Mouse (Mus musculus): ENCODE data around the gene Isoc2b.
A peak's percentile ranks its signal among the peaks of the same experiment; 100 is the strongest.
"Not testable (repeated sequence)": the region's sequence is repeated elsewhere in the genome, so short reads cannot be mapped to it uniquely, and the experiment has no call there.

The Isoc2b gene

DNA sequence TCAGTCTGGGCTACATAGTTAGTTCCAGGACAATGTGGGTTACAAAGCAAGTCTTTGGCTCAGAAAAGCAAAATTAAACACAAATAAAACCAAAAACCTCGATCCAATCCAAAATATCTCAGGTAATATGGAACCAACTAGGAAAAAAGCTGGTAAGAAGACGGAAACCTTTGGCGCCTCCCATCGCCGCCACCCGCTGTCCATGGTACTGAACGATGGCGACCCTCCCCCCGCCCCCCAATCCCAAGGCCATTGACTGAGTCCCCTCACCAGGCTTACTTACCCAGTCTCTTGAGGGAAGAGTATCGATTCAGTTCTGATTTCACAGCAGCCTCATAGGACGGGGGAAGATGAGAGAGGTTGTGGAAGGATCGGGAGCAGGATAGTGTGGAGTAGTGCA lies 39.6 kb downstream of the Isoc2b start:
- no peak for DNase-seq

DNA sequence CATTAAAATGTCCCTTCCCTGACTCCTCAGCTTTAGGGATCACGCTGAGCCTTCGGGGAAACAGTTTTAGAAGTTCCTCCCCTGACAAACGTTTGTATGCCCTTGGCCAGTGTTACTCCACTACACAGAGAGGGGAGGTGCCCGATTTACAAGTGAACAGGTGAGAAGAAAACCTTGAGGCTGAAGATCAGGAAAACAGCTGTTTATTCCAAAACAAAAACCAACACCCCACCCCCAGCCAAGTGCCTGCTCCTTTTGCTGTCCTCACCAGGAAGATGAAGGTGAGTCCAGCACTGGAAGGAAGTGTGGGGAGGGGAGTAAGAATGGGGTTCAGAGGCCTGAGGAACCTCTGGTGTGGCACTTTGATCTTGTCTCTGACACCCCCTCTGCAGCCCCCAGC lies 44.7 kb downstream of the Isoc2b start:
- no peak for DNase-seq

DNA sequence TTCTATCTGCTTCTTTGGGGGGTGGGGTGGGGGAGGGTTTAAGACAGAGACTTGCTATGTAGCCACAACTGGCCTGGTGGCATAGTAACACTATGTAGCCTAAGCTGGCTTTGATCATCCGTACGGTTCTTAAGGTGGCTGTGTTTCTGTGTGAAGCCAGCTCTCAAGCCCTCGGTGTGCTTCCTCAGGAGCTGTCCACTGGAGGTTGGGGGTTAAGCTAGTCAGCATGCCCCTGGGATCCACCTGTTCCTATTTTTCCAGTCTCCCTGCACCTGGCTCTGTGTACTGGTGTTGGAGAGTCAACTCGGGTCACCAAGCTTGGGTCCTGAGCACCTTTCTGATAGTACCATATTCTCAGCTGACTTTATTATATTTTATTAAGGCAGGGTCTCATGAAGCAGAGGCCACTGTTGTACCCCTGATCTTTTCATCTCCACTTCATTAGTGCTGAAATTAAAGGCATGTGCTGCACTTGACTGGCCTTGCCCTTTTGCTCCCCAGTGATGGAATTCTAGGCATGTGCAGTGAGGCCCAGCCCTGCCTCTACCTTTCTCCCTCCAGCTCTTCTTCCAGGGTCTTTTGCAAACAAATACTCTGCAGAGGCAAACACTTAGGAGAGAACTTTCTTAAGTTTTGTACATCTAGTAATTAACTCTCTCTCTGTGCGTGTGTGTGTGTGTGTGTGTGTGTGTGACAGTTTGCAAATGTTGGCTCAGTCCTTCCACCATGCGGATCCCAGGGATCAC lies 47.7 kb downstream of the Isoc2b start:
- DNase-seq = no peak

DNA sequence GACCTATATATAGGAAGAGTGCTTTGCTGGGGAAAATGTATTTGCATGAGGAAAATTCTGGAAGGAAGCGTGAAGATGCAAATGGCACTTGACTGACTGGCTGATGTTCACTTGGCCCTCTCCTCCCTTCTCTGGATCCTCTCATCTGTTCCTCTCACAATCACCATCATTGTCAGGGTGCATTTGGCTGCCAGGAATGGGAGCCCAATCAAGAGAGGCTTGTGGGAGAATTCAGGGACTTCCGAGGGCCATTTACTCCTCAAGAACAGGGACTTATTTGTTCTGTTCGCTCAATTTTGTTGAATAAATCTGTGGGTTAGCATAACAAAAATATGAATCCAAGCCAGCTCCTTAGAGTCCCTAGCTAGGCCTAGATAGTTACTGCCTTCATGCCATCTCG lies 48.4 kb downstream of the Isoc2b start:
- no peak for DNase-seq

DNA sequence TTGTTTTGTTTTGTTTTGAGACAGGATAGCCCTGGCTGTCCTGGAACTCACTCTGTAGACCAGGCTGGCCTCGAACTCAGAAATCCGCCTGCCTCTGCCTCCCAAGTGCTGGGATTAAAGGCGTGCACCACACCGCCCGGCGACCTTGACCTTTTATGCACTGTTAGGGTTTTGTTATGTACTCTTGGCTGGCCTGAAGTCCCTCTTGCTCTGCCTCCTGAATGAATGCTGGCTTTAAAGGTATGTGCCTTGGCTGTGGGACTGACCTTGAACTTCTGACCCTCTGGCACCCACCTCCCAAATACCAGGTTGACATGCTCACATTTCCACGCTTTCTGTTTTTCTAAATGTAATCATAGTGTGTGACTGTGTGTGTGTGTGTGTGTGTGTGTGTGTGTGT lies 49.1 kb downstream of the Isoc2b start:
- DNase-seq = not testable (repeated sequence)

DNA sequence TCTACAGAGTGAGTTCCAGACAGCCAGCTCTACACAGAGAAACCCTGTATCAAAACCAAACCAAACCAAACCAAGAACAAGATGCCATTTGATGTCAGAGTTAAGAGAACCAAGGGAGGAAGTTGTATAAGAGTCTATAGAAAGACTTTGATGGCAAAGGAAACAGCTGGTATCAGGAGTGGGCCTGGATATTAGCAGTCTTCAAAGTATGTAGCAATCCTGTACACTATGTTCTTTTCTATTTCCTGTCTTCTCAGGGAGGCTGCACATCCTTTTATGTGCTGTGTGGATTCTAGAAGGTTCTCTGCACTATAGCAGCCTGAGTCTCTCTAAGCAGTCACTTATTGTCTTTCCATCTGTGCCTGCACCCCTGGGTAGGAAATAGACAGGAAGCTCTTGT lies 53.5 kb downstream of the Isoc2b start:
- DNase-seq = no peak

DNA sequence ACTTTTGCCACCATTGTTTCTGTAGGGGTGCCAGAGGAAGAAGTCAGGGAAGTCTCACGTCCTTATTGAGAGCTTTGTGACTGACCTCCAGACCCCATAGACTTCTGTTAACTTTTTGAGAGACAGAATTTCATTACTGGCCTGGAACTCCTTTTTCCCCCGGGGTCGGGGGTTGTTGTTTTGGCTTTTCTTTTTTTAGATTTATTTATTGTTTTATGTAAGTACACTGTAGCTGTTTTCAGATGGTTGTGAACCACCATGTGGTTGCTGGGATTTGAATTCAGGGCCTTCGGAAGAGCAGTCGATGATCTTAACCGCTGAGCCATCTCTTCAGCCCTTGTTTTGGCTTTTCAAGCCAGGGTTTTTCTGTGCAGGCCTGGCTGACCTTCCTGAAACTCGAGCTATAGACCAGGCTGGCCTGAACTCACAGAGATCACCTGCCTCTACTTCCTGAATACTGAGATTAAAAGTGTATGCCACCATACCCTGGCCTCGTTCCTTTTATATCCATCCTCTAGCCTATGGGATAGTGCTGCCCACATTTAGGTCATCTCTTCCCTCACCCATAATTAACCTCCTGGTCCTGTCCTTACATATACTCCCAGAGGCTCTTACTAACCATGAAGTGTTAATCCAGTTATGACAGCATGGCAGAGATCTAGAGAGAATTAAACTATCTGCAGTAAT lies 56.8 kb downstream of the Isoc2b start:
- peak; percentile 57 for DNase-seq

DNA sequence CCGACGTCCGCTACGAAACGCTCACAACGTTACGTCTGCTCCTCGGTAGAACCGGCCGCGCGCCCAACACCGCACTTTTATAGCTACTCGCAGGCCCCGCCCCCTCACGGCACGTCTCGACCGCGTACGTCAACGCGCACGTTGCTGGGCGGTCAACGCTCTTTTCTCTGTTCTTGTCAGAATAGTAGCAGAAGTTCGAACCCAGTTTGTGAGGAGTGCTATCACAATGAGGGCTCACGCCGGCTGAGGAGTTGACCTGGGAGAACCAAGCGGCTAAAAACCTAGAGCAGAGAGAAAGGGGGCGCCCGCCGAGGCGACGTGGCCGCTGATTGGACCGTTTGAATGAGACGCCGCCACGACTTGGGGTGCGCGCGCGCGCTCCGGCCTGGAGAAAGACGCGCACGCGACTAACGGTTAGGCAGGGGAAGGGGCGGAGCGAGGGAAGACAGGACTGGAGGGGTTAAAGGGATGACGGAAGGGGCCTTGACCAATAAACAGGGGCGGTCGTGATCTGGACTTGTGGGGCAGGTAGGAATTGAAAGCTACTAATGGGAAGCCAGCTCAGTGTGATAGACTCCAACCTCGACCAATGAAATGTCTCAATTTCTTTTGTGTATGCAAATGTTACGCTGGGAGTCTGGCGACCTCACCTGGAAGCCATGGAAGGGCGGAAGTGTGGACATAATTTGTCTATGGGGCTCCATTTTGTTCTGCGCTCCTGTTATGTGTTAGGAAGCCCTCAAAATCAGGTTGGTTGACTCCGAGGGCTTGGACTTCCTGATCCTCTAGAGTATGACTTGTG lies 57.6 kb downstream of the Isoc2b start, which contains the start of gene Ube2s:
Gene Ube2s, minus strand, starts transcription at position 288 of the 802 bp plus-strand sequence.
- DNase-seq = peak; percentile 100

DNA sequence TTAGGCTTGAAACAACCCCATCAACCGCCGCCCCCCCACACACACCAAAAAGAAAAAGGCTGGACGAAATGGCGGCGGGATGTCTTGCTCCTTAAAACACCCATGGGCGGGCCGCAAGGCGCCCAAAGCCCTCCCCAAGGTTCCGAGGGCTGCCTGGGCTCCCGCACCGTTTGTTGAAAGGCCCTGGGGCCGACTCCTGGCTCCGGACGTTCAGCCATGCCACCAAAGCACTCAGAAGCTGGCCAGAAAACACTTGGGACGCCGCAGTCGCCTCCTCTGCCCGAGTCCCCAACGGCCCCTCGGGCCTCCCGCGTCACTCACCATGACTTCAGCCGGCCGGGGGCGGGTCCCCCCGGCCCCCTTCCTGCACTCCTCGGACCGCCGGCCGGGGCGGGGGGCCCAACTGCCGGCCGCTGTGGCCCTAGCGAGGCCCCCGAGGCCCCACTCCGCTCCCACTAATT lies 58.2 kb downstream of the Isoc2b start:
- no peak for DNase-seq

DNA sequence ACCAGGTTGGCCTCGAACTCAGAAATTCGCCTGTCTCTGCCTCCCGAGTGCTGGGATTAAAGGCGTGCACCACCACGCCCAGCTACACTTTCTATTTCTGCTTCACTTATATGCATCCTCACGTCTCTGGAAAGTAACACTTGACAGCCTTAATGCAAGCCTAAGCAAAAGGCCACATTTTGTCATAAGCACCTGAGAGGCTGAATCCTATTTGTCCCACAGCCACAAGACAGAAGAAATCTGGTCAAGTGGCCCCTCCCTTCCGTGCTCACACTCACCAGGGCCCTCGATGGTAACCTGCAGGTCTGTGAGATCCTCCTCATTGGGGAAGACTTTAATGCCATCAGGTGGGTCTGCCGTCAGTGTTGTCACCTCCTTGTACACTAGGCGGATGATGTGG lies 58.9 kb downstream of the Isoc2b start:
- peak; percentile 52 for DNase-seq

DNA sequence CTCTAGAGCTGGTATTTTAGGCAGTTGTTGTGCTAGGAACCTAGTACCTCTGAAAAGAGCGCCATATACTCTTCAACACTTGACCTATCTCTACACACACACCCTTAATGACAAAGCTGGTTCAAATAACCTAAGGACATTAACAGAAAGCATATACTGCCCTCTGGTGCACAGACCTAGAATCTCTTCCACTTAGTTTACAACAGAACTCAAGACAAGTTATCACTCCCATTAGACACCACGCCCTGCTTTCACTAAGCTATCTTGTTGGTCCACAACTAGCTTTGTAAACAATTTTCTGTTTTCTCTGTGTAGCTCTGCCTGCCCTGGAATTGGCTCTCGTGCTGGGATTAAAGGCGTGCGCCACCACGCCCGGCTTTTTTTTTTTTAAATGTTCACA lies 63.3 kb downstream of the Isoc2b start:
- DNase-seq = peak; percentile 62

DNA sequence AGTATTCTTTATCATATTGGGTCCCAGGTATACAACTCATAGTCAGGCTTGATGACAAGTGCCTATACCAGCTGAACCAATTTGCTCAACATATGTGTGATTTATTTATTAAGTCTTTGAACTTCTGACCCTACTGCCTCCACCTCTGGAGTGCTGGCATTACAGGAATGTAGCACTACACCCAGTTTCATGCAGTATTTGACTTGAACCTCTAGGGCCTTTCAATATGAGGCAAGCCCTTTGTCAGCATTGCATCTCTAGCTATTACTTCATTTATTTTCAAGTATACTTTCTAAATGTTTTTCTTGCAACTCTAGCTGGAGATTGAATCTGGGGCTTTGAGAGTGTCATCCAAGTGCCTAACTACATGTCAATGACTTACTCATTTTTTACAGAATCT lies 67.8 kb downstream of the Isoc2b start:
- no peak for DNase-seq

DNA sequence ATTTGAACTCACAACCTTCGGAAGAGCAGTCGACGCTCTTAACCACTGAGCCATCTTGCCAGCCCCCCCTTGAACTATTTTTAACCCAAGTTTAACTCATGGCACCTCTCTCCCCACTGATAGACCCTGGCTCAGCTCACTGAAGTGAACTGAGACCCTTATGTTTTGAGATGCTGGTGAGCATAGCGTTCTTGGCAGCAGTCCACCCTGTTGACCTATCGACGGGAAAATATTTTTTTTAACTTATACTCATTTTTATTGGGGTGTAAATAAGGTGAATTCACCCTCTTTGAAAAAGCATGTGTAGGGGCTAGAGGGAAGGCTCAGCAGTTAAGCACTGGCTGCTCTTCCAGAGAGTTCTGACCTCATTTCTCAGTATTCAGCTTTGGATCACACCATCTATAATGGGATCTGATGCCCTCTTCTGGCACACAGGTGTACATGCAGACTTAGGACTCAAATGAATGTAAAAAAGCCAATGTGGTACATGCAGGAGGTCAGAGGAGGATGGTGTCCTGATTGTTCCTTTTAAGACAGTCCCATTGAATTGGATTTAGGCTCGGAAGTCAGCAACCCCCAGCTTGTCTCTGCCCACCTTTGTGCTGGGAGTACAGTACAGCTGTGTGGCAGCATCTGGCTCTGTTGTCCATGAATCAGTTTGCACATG lies 74.2 kb downstream of the Isoc2b start:
- DNase-seq = peak; percentile 79
